In the genomic region with DNA sequence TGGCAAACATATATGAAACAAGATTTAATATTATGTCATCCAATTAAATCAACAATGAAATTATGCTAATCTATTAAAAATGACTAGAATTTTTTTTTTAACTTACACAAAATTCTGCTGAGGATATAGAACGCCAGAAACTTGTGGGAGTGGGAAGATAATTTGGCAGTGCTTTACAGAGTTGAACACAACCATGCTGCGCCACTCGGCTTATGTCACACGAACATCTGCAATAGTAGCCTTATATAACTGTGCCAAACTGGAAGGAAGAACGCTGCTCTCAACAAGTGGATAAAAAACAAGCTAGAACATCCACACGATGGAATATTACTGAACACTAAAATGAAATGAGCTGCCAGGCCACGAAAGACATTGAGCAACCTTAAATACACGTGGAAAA, we compare ENCODE assay signal across 16 mouse cellular contexts.
"Had no signal": no experiment of that assay in that cellular context is flagged by ENCODE, and none has a peak within 500 bp of the region (broad histone marks: within the 10 kb centered on the region; RNA-seq: fewer than 3 reads in every experiment).

No protein-coding gene starts in this region.

- ATAC-seq: hindbrain, embryonic 16.5 days; inflammation-experienced regulatory T-cells, adult 6 months; intestine, embryonic 15.5 days; intestine, postnatal 0 days; liver, embryonic 12.5 days had no signal

- DNase-seq: gastrocnemius, postnatal 25 days; heart, adult 18-20 months; heart, postnatal 10 days; heart, postnatal 4 days; kidney, adult 18-20 months; kidney, adult 8-10 months; kidney, postnatal 10 days; kidney, postnatal 25 days; kidney, postnatal 4 days; layer of hippocampus, postnatal 36 days; left cerebral cortex, postnatal 4 days had no signal
